Comparison of ENCODE assay signal across 1 mouse cellular context in genomic region chr11:120085891-120086627, GRCm38 (mm10).
TF ChIP-seq lines count a peak whose summit lies in the region.

No protein-coding gene starts in this region.

TF ChIP-seq in MEL, 35 proteins besides CTCF, POLR2A, EP300 and RAD21 (continued from another document):
- TF ChIP-seq JUND (IDR thresholded peaks at IDR 0.05; ENCODE audit: low read depth, low read length) (no peak), SIN3A (IDR thresholded peaks at IDR 0.05; ENCODE audit: low read length) (peak; percentile 51; the same call in 1 of the 2 replicates), SMC3 (IDR thresholded peaks at IDR 0.05; ENCODE audit: low read depth, low read length) (no peak), MAZ (IDR thresholded peaks at IDR 0.05; ENCODE audit: low read depth, low read length) (no peak), MAX (IDR thresholded peaks at IDR 0.05; ENCODE audit: low read length) (peak; percentile 31; the same call in 1 of the 2 replicates), TBP (IDR thresholded peaks at IDR 0.05; ENCODE audit: low read depth, low read length) (no peak), USF2 (IDR thresholded peaks at IDR 0.05; ENCODE audit: borderline replicate concordance in 1 of 2, insufficient read depth in 1 of 2, low read depth in 1 of 2, low read length in 2 of 2) (no peak), MEF2A (IDR thresholded peaks at IDR 0.05; ENCODE audit: extremely low read depth, insufficient replicate concordance, low read depth, low read length, poor library complexity, severe bottlenecking) (no peak), KAT2A (conservative IDR thresholded peaks at IDR 0.05; ENCODE audit: low read depth, low read length) (no peak), MAFK (IDR thresholded peaks at IDR 0.05; ENCODE audit: borderline replicate concordance, low read depth, low read length) (no peak), ZNF384 (IDR thresholded peaks at IDR 0.05; ENCODE audit: low read depth, low read length) (no peak), ZKSCAN1 (IDR thresholded peaks at IDR 0.05; ENCODE audit: low read depth, low read length) (no peak)
